Comparison of ENCODE assay signal across 23 mouse cellular contexts in the genomic region with DNA sequence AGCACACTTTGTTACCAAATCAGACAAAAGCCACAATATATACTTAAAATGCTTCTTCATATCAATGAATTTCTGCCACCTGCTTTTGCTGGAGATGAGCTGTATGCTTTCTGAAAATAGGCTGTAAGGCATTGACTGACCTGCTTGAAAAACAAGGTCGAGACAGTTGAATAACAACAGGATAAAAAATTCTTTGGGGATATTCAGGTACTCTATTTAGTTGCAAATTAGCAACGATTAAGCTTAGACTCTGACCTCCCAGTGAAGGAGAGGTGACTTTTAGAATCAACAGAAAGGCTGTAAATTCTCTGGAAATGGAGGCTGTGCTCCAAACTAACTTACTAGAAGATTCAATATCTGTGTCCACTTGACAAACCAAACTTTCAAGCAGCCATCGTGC. TPM values are rescaled to one million over a fixed set of nuclear protein-coding genes. Genes with fewer than 3 reads are reported as not detected.
"Had no signal": no experiment of that assay in that cellular context is flagged by ENCODE, and none has a peak within 500 bp of the region (broad histone marks: within the 10 kb centered on the region; RNA-seq: fewer than 3 reads in every experiment).

No protein-coding gene starts in this region.

- DNase-seq: retina, postnatal 1 day; right cerebral cortex, adult 18-20 months; right cerebral cortex, postnatal 14 days; right cerebral cortex, postnatal 25 days; spleen, adult 18-20 months; thymus, adult 18-20 months; thymus, adult 2 months; thymus, postnatal 14 days; thymus, postnatal 25 days; thymus, postnatal 36 days; thymus, postnatal 4 days had no signal

- H3K27me3 ChIP-seq: neural tube, embryonic 12.5 days; neural tube, embryonic 13.5 days; neural tube, embryonic 15.5 days; stomach, embryonic 15.5 days had no signal

- H3K4me1 ChIP-seq: neural tube, embryonic 12.5 days; neural tube, embryonic 13.5 days; neural tube, embryonic 15.5 days; stomach, embryonic 15.5 days had no signal

- H3K27ac ChIP-seq: neural tube, embryonic 12.5 days; neural tube, embryonic 13.5 days; neural tube, embryonic 15.5 days; stomach, embryonic 15.5 days; stomach, postnatal 0 days had no signal

- H3K9me3 ChIP-seq: stomach, embryonic 15.5 days had no signal

- H3K9ac ChIP-seq: neural tube, embryonic 12.5 days; neural tube, embryonic 13.5 days; neural tube, embryonic 15.5 days; stomach, embryonic 15.5 days had no signal

- H3K36me3 ChIP-seq: neural tube, embryonic 12.5 days; neural tube, embryonic 13.5 days; neural tube, embryonic 15.5 days; stomach, embryonic 15.5 days had no signal

- H3K4me3 ChIP-seq: neural tube, embryonic 12.5 days; neural tube, embryonic 13.5 days; neural tube, embryonic 15.5 days; stomach, embryonic 15.5 days had no signal

RNA-seq across cellular contexts. Expression of a gene that starts 19.6 kb away (rescaled TPM):
- polyA plus RNA-seq: neural tube, embryonic 12.5 days; neural tube, embryonic 13.5 days; neural tube, embryonic 14.5 days; neural tube, embryonic 15.5 days; small intestine, adult 2 months; spleen, adult 2 months; stomach, embryonic 14.5 days; stomach, embryonic 15.5 days; stomach, embryonic 16.5 days; thymus, postnatal 0 days had no signal

RNA-seq across cellular contexts. Expression of a gene that starts 48.3 kb away (rescaled TPM):
- polyA plus RNA-seq: neural tube, embryonic 12.5 days; neural tube, embryonic 13.5 days; neural tube, embryonic 14.5 days; neural tube, embryonic 15.5 days; small intestine, adult 2 months; spleen, adult 2 months; stomach, embryonic 14.5 days; stomach, embryonic 15.5 days; stomach, embryonic 16.5 days; stomach, postnatal 0 days; thymus, adult 2 months; thymus, postnatal 0 days; urinary bladder, adult 2 months had no signal
